In the genomic region with DNA sequence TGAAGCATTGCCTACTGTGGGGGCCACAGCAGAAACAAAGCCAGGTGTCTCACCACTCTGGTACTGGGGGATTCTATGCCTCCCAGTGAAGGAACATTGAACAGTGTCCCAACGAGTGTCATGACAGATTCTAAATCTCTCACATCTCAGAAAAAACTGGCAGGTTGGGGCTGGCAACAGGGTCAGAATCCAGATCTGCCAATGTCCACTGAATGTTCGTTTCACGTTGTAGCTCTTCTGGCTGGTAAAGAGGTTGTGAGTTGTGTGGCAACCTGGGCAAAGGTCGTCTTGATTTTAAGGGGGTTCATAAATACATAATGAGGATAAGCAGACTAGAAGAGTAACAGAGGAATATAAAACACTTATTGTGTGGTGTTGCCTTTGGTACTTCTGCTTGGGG, we compare ENCODE assay signal across 22 mouse cellular contexts.
DNase-seq lines count a peak whose midpoint lies in the region; ATAC-seq and TF ChIP-seq lines count a peak whose summit lies in the region.
"Had no signal": no experiment of that assay in that cellular context is flagged by ENCODE, and none has a peak within 500 bp of the region (broad histone marks: within the 10 kb centered on the region; RNA-seq: fewer than 3 reads in every experiment).

No protein-coding gene starts in this region.

- no peak overlapping the region for H3K9ac ChIP-seq in intestine, embryonic 14.5 days (ENCODE audit: low read length)
- no peak overlapping the region for H3K9ac ChIP-seq in intestine, embryonic 15.5 days
- H3K9ac ChIP-seq in liver, postnatal 0 days (replicated peaks): no peak overlapping the region
- no peak overlapping the region for H3K9ac ChIP-seq in liver, embryonic 12.5 days
- H3K9ac ChIP-seq: embryonic facial prominence, embryonic 13.5 days; embryonic facial prominence, embryonic 15.5 days; forebrain, embryonic 12.5 days had no signal

- no peak for TF ChIP-seq EP300 in liver, postnatal 0 days (IDR thresholded peaks at IDR 0.05; ENCODE audit: low read depth)

- DNase-seq in intestine, embryonic 14.5 days (ENCODE audit: low spot score): peak; percentile 34
- DNase-seq in liver, postnatal 0 days: no peak
- no peak for DNase-seq in kidney, adult 2 months
- DNase-seq: adrenal gland, adult 2 months; adrenal gland, postnatal 10 days; adrenal gland, postnatal 25 days; cerebellum, adult 11 months; cerebellum, adult 18-20 months; cerebellum, adult 8-10 months; cerebellum, adult 9-11 months; cerebellum, postnatal 14 days; cerebellum, postnatal 36 days; embryo, embryonic 11 days had no signal

- ATAC-seq in intestine, embryonic 14.5 days (replicated peaks; ENCODE audit: low FRiP score, low TSS enrichment, low read depth): no peak
- ATAC-seq in intestine, embryonic 15.5 days: no peak
- ATAC-seq in liver, postnatal 0 days: no peak
- ATAC-seq in liver, embryonic 12.5 days: no peak
- ATAC-seq: forebrain, embryonic 14.5 days; forebrain, embryonic 16.5 days had no signal

- no peak overlapping the region for H3K27ac ChIP-seq in intestine, embryonic 14.5 days (ENCODE audit: low read depth)
- no peak overlapping the region for H3K27ac ChIP-seq in intestine, embryonic 15.5 days
- 0 out of 2 replicates have a peak overlapping the region, but pooled peaks have one; percentile 22 for H3K27ac ChIP-seq in liver, postnatal 0 days (ENCODE audit: low read depth)
- H3K27ac ChIP-seq in liver, embryonic 12.5 days: no peak overlapping the region
- no peak overlapping the region for H3K27ac ChIP-seq in kidney, adult 2 months (ENCODE audit: insufficient read depth, low read depth, low read length)
- H3K27ac ChIP-seq: embryonic facial prominence, embryonic 13.5 days; embryonic facial prominence, embryonic 15.5 days; forebrain, embryonic 10.5 days; forebrain, embryonic 12.5 days had no signal

- no peak for TF ChIP-seq POLR2A in kidney, adult 2 months (IDR thresholded peaks at IDR 0.05; ENCODE audit: low read depth, low read length)

- no peak overlapping the region for H3K4me2 ChIP-seq in intestine, embryonic 14.5 days (ENCODE audit: low read length)
- no peak overlapping the region for H3K4me2 ChIP-seq in intestine, embryonic 15.5 days (replicated peaks)
- no peak overlapping the region for H3K4me2 ChIP-seq in liver, postnatal 0 days (ENCODE audit: low read depth, low read length)
- H3K4me2 ChIP-seq in liver, embryonic 12.5 days: no peak overlapping the region
- H3K4me2 ChIP-seq: embryonic facial prominence, embryonic 13.5 days; embryonic facial prominence, embryonic 15.5 days; forebrain, embryonic 12.5 days had no signal

- H3K4me3 ChIP-seq in intestine, embryonic 14.5 days (ENCODE audit: low read depth, low read length): no peak overlapping the region
- H3K4me3 ChIP-seq in intestine, embryonic 15.5 days (replicated peaks): no peak overlapping the region
- no peak overlapping the region for H3K4me3 ChIP-seq in liver, postnatal 0 days (ENCODE audit: low read depth, low read length)
- no peak overlapping the region for H3K4me3 ChIP-seq in liver, embryonic 12.5 days
- no peak overlapping the region for H3K4me3 ChIP-seq in kidney, adult 2 months (ENCODE audit: insufficient read depth, low read depth, low read length)
- H3K4me3 ChIP-seq: embryonic facial prominence, embryonic 13.5 days; embryonic facial prominence, embryonic 15.5 days; erythroblast, embryonic 14.5 days; forebrain, embryonic 10.5 days; forebrain, embryonic 12.5 days had no signal

- no peaks in the 10 kb centered on the region for H3K9me3 ChIP-seq in intestine, embryonic 14.5 days (ENCODE audit: control insufficient read depth, low read length)
- H3K9me3 ChIP-seq in intestine, embryonic 15.5 days: no peaks in the 10 kb centered on the region
- no peaks in the 10 kb centered on the region for H3K9me3 ChIP-seq in liver, postnatal 0 days (ENCODE audit: low read length)
- H3K9me3 ChIP-seq in liver, embryonic 12.5 days (replicated peaks): no peaks in the 10 kb centered on the region
- H3K9me3 ChIP-seq: embryonic facial prominence, embryonic 13.5 days; embryonic facial prominence, embryonic 15.5 days; forebrain, embryonic 10.5 days; forebrain, embryonic 12.5 days had no signal

- no peak for TF ChIP-seq CTCF in liver, postnatal 0 days (IDR thresholded peaks at IDR 0.05; ENCODE audit: low read depth)
- no peak for TF ChIP-seq CTCF in kidney, adult 2 months (conservative IDR thresholded peaks at IDR 0.05; ENCODE audit: insufficient read depth, insufficient read length, low read depth, low read length)

- WGBS in intestine, embryonic 14.5 days: 75% methylated on average over 4 of the region's 4 CpGs
- WGBS in intestine, embryonic 15.5 days: 71% methylated on average over 4 of the region's 4 CpGs
- WGBS in liver, postnatal 0 days (ENCODE audit: insufficient replicate concordance): 59% methylated on average over 4 of the region's 4 CpGs
- WGBS in liver, embryonic 12.5 days (ENCODE audit: insufficient replicate concordance): 66% methylated on average over 4 of the region's 4 CpGs
- WGBS in kidney, adult 2 months: 77% methylated on average over 4 of the region's 4 CpGs

- no peaks in the 10 kb centered on the region for H3K36me3 ChIP-seq in intestine, embryonic 14.5 days (ENCODE audit: control insufficient read depth, insufficient read depth, low read length)
- H3K36me3 ChIP-seq in intestine, embryonic 15.5 days: no peaks in the 10 kb centered on the region
- no peaks in the 10 kb centered on the region for H3K36me3 ChIP-seq in liver, postnatal 0 days (replicated peaks; ENCODE audit: insufficient read depth, low read length)
- H3K36me3 ChIP-seq in liver, embryonic 12.5 days: no peaks in the 10 kb centered on the region
- no peaks in the 10 kb centered on the region for H3K36me3 ChIP-seq in kidney, adult 2 months (ENCODE audit: control insufficient read depth, insufficient read depth, low read length)
- H3K36me3 ChIP-seq: embryonic facial prominence, embryonic 13.5 days; embryonic facial prominence, embryonic 15.5 days; forebrain, embryonic 10.5 days; forebrain, embryonic 12.5 days had no signal

- peaks cover 18% of the 10 kb centered on the region for H3K4me1 ChIP-seq in intestine, embryonic 14.5 days (replicated peaks; ENCODE audit: control insufficient read depth, insufficient read depth, low read length)
- no peaks in the 10 kb centered on the region for H3K4me1 ChIP-seq in intestine, embryonic 15.5 days (replicated peaks)
- H3K4me1 ChIP-seq in liver, postnatal 0 days (ENCODE audit: insufficient read depth): peaks cover 10% of the 10 kb centered on the region
- H3K4me1 ChIP-seq in liver, embryonic 12.5 days: peaks cover 5% of the 10 kb centered on the region; the same call in 1 of the 2 replicates
- no peaks in the 10 kb centered on the region for H3K4me1 ChIP-seq in kidney, adult 2 months (ENCODE audit: control insufficient read depth, insufficient read depth, low read length)
- H3K4me1 ChIP-seq: embryonic facial prominence, embryonic 15.5 days had no signal

- H3K27me3 ChIP-seq in intestine, embryonic 14.5 days (replicated peaks; ENCODE audit: control insufficient read depth, insufficient read depth, low read length): no peaks in the 10 kb centered on the region
- H3K27me3 ChIP-seq in intestine, embryonic 15.5 days (replicated peaks): no peaks in the 10 kb centered on the region
- no peaks in the 10 kb centered on the region for H3K27me3 ChIP-seq in liver, postnatal 0 days (ENCODE audit: insufficient read depth, low read length)
- no peaks in the 10 kb centered on the region for H3K27me3 ChIP-seq in liver, embryonic 12.5 days (replicated peaks)
- H3K27me3 ChIP-seq in kidney, adult 2 months (replicated peaks; ENCODE audit: control insufficient read depth, insufficient read depth, low read length): no peaks in the 10 kb centered on the region
- H3K27me3 ChIP-seq: embryonic facial prominence, embryonic 13.5 days; embryonic facial prominence, embryonic 15.5 days; forebrain, embryonic 12.5 days had no signal
